Mouse (Mus musculus) megakaryocyte-erythroid progenitor cell, adult 5-6 weeks (primary cell): ENCODE results near the gene Crybg1. TPM values are rescaled to one million over a fixed set of nuclear protein-coding genes. Genes with fewer than 3 reads are reported as not detected.
"Not testable (repeated sequence)": the region's sequence is repeated elsewhere in the genome, so short reads cannot be mapped to it uniquely, and the experiment has no call there.

Experiments
- ATAC-seq: replicated peaks from 2 replicates; pipeline ENCODE4 v1.8.0; 2016; ENCODE audit warnings: mild to moderate bottlenecking, inconsistent platforms; ENCODE audit not compliant: severe bottlenecking, poor library complexity, low FRiP score, low TSS enrichment
- total RNA-seq, 2 experiments: library from RNA; stranded (forward) in 1 of 2; stranded (reverse) in 1 of 2; fragments of 200-1000, 215-1000 nt in 1 of 2; fragments of >200 nt in 1 of 2; fragmentation: Nextera tagmentation in 1 of 2; gene quantifications; 2 replicates each; pipeline ENCODE4 v1.2.3; 2014 to 2017

Gene Crybg1
- total RNA-seq, 2 experiments from 2014 or later: 0.44 to 1.1 TPM

- ATAC-seq: no peak
Measured at GRCm38 (mm10) chr10:43983866-43984265, 164.8 kb downstream of the Crybg1 start.

- no peak for ATAC-seq
Measured at GRCm38 (mm10) chr10:43983241-43983640, 165.4 kb downstream of the Crybg1 start.

GRCm38 (mm10) chr10:43982470-43982869 lies 166.2 kb downstream of the Crybg1 start:
- ATAC-seq: no peak

- ATAC-seq: not testable (repeated sequence)
Measured at GRCm38 (mm10) chr10:43980742-43981141, 167.9 kb downstream of the Crybg1 start.

GRCm38 (mm10) chr10:43980080-43980479 lies 168.6 kb downstream of the Crybg1 start:
- no peak for ATAC-seq

- no peak for ATAC-seq
Measured at GRCm38 (mm10) chr10:43977353-43977752, 171.3 kb downstream of the Crybg1 start.

- no peak for ATAC-seq
Measured at GRCm38 (mm10) chr10:43973244-43973643, 175.4 kb downstream of the Crybg1 start.

GRCm38 (mm10) chr10:43964943-43965342 lies 183.7 kb downstream of the Crybg1 start:
- no peak for ATAC-seq

GRCm38 (mm10) chr10:43953942-43954341 lies 194.7 kb downstream of the Crybg1 start:
- peak; percentile 94 for ATAC-seq

GRCm38 (mm10) chr10:43945435-43945834 lies 203.2 kb downstream of the Crybg1 start:
- ATAC-seq: no peak

- no peak for ATAC-seq
Measured at GRCm38 (mm10) chr10:43943736-43944135, 204.9 kb downstream of the Crybg1 start.

GRCm38 (mm10) chr10:43939136-43939662 lies 209.5 kb downstream of the Crybg1 start:
- ATAC-seq: no peak

GRCm38 (mm10) chr10:43928596-43928995 lies 220.1 kb downstream of the Crybg1 start:
- no peak for ATAC-seq

GRCm38 (mm10) chr10:43927736-43928135 lies 220.9 kb downstream of the Crybg1 start:
- ATAC-seq: 0 out of 2 replicates have a peak, but pooled peaks have one; percentile 44

GRCm38 (mm10) chr10:43925776-43926175 lies 222.9 kb downstream of the Crybg1 start:
- ATAC-seq: not testable (repeated sequence)

- ATAC-seq: no peak
Measured at GRCm38 (mm10) chr10:43923096-43923495, 225.6 kb downstream of the Crybg1 start.

GRCm38 (mm10) chr10:43918696-43919608 lies 229.7 kb downstream of the Crybg1 start:
- ATAC-seq: peak; percentile 88

GRCm38 (mm10) chr10:43916737-43917136 lies 231.9 kb downstream of the Crybg1 start:
- no peak for ATAC-seq

GRCm38 (mm10) chr10:43916181-43916580 lies 232.5 kb downstream of the Crybg1 start:
- no peak for ATAC-seq

GRCm38 (mm10) chr10:43912236-43912635 lies 236.4 kb downstream of the Crybg1 start:
- no peak for ATAC-seq

- ATAC-seq: peak; percentile 69
Measured at GRCm38 (mm10) chr10:43910873-43911142, 237.8 kb downstream of the Crybg1 start.
